Mouse (Mus musculus): ENCODE measurements around the gene Bcl2.

DNA sequence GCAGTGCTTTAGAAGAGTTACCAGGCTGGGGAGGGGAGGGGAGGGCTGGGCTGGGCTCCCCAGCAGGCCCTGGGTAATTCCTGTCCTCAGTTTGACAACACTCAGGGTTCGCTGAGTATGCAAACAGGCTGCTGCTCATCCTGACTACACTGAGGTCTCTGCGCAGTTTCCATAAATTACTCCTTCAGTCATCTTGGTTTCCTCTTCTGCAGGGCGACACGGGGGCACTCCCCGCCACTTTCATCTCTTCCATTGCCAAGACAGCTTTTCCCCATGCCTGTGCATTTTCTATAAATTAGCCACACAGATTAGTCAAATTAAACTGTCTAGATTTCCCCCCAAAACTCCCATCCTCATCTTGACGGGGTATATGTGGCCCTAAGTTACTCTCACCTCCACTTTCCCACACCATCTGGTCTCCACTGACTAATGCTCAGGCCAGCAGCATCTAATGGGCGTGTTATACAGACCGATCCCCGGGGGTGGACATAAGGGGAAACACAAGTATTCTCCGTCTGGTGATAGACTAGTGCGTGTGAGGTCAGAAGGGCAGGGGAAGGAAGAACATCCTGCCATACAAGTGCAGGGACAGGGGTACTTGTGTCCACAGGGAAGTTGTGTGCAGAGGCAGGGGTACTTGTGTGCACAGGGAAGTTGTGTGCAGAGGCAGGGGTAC, 152.9 kb downstream of the Bcl2 start:
- TF ChIP-seq CTCF (IDR thresholded peaks at IDR 0.05; ENCODE audit: borderline replicate concordance, insufficient read depth, low read length) (no peak), POLR2A (IDR thresholded peaks at IDR 0.05; ENCODE audit: low read depth, low read length) (no peak)
